Mouse (Mus musculus) heart, embryonic 10.5 days (tissue): ENCODE measurements around the gene E030018B13Rik. TPM values are rescaled to one million over a fixed set of nuclear protein-coding genes. Genes with fewer than 3 reads are reported as not detected.

Source experiments
- DNase-seq: peaks from one replicate; pipeline ENCODE4 v3.0.0-alpha.2; 2017; ENCODE audit warnings: low spot score
- H3K27ac ChIP-seq: fragments of 300-500 bp; sonication (generic); 2 replicates; pipeline ENCODE4 v1.5.1; 2016; ENCODE audit warnings: mild to moderate bottlenecking
- H3K27me3 ChIP-seq: fragments of 300-500 bp; sonication (generic); 2 replicates; pipeline ENCODE4 v1.6.1; 2016; ENCODE audit warnings: mild to moderate bottlenecking; ENCODE audit not compliant: poor library complexity, insufficient read depth, severe bottlenecking
- H3K36me3 ChIP-seq: fragments of 300-500 bp; sonication (generic); 2 replicates; pipeline ENCODE4 v1.6.1; 2016; ENCODE audit warnings: mild to moderate bottlenecking, moderate library complexity
- H3K4me1 ChIP-seq: fragments of 300-500 bp; sonication (generic); 2 replicates; pipeline ENCODE4 v1.6.1; 2016; ENCODE audit warnings: mild to moderate bottlenecking
- H3K4me3 ChIP-seq: fragments of 300-500 bp; sonication (generic); 2 replicates; pipeline ENCODE4 v1.5.1; 2016; ENCODE audit warnings: mild to moderate bottlenecking, moderate library complexity
- H3K9me3 ChIP-seq: fragments of 300-500 bp; sonication (generic); 2 replicates; pipeline ENCODE4 v1.6.1; 2016; ENCODE audit warnings: mild to moderate bottlenecking, moderate library complexity
- WGBS: fragments of 180-500 bp; shearing (Covaris S2); methylation state at CpG from one replicate; pipeline ENCODE4 v1.1.7; 2016; 5-methylcytosine and 5-hydroxymethylcytosine counted together
- polyA plus RNA-seq: library from polyadenylated mRNA; unstranded; fragments of >200 nt; fragmentation: Nextera tagmentation; extraction: Ambion mirVana; gene quantifications from 2 replicates; pipeline ENCODE4 v1.2.1, GENCODE M21; 2016

The E030018B13Rik gene
- polyA plus RNA-seq, 1 experiment from 2014 or later, result 0.18 TPM

DNA sequence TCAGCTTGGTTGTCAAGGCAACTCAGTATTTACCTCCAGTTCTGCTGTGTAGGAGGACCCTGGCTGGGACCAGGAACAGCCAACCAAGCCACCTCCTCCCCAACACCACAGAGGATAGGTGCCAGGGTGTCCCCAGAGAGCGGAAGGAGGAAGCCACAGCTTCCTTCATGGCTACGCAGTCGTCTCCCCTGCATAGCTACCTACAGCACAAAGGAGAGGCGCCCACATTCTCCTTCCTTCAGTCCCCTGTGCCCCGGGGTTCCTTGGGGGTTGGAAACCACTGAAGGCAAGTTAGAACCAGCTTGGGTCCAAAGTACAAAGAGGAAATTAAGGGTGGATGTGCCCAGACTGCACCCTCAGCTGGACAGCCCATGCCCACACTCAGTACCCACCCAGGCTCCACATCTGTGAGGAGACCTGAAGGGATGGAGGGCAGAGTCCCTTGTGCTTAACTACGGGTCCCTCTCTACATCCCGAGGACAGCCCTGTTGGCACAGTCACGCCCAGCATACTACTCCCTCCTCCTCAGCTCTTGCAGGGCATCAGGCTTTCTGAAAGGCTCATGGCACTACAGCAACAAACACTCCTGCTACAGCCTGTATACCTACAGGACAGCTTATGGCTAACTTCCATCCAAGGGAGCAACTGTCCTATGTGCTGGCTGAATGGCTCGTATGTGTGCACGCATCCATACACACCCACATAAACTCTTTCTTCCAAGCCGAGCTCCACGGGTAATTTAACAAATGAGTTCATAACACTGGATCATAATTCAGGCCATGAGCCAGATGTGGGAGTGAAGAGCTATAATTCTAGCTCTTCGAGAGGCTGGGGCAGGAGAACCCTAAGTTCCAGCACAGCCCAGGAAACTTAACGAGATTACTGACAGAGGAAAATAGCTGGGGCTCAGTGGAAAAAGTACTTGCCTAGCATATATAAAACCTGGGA, 9.0 kb downstream of the E030018B13Rik start:
- Histone ChIP-seq H3K9me3 (no peaks in the 10 kb centered on the region), H3K36me3 (no peaks in the 10 kb centered on the region), H3K4me1 (peaks cover 38% of the 10 kb centered on the region), H3K4me3 (no peak overlapping the region), H3K27ac (no peak overlapping the region), H3K27me3 (no peaks in the 10 kb centered on the region)
- no peak for DNase-seq
- WGBS, result 76% methylated on average over 14 of the region's 14 CpGs

- H3K36me3 ChIP-seq, result no peaks in the 10 kb centered on the region
- H3K9me3 ChIP-seq, result no peaks in the 10 kb centered on the region
- WGBS, result 70% methylated on average over 3 of the region's 3 CpGs
- H3K4me1 ChIP-seq, result peaks cover 32% of the 10 kb centered on the region
- H3K27ac ChIP-seq, result no peak overlapping the region
- no peak for DNase-seq
- H3K4me3 ChIP-seq, result no peak overlapping the region
- H3K27me3 ChIP-seq, result no peaks in the 10 kb centered on the region
These were observed 9.8 kb downstream of the E030018B13Rik start for GRCm38 (mm10) chr7:63926492-63926891.

DNA sequence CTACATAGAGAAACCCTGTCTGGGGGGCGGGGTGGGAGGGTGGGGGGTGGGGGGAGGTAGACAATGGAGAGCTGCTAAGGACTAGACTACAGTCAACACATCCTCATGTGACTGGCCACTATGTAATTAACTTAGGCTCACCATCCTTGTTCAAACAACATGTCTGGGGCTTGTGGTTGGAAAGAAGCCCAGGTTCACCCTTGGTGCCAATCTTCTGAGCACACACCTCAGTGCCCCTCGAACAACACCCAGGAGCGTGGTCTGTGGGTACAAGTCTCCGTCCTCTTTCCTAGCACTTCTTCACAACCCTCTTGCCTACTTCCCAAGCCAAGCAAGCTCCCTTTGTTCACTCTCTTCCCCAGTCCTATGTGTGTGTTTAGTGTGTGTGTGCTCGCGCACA, 10.5 kb downstream of the E030018B13Rik start:
- Histone ChIP-seq H3K27me3 (no peaks in the 10 kb centered on the region), H3K27ac (no peak overlapping the region), H3K4me1 (peaks cover 26% of the 10 kb centered on the region), H3K36me3 (no peaks in the 10 kb centered on the region), H3K4me3 (no peak overlapping the region), H3K9me3 (no peaks in the 10 kb centered on the region)
- 95% methylated on average over 6 of the region's 6 CpGs for WGBS
- DNase-seq, result no peak

DNA sequence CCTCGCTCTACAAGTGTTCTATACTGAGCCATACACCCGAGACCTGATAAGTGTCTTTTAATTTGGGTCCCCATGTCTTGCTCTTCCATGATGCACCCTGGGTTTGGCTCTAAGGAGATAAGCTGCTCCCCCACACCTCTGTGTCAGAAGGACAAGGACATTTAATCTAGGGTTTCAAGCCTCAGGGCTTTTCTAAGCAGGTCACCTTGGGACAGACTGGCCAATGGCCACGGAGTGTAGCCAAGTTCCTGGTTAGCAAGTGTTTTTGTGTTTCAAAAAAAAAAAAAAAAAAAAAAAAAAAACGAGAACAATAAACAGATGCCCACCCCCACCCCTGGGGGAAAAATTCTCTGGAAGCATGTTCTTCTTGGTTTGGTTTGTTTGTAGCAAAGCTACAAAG, 12.4 kb downstream of the E030018B13Rik start:
- WGBS, result 65% methylated on average over 4 of the region's 4 CpGs
- Histone ChIP-seq H3K4me1 (peaks cover 32% of the 10 kb centered on the region), H3K4me3 (no peak overlapping the region), H3K27me3 (no peaks in the 10 kb centered on the region), H3K27ac (no peak overlapping the region), H3K36me3 (no peaks in the 10 kb centered on the region), H3K9me3 (no peaks in the 10 kb centered on the region)
- DNase-seq, result no peak

GRCm38 (mm10) chr7:63930132-63930531, 13.5 kb downstream of the E030018B13Rik start:
- Histone ChIP-seq H3K36me3 (no peaks in the 10 kb centered on the region), H3K27ac (no peak overlapping the region), H3K27me3 (no peaks in the 10 kb centered on the region), H3K4me3 (no peak overlapping the region), H3K4me1 (peaks cover 32% of the 10 kb centered on the region), H3K9me3 (no peaks in the 10 kb centered on the region)
- 84% methylated on average over 3 of the region's 3 CpGs for WGBS
- DNase-seq, result no peak

- Histone ChIP-seq H3K27me3 (no peaks in the 10 kb centered on the region), H3K36me3 (no peaks in the 10 kb centered on the region), H3K9me3 (no peaks in the 10 kb centered on the region), H3K4me1 (peaks cover 32% of the 10 kb centered on the region), H3K4me3 (no peak overlapping the region), H3K27ac (no peak overlapping the region)
- WGBS, result 94% methylated on average over 5 of the region's 5 CpGs
- no peak for DNase-seq
These were observed 14.1 kb downstream of the E030018B13Rik start for GRCm38 (mm10) chr7:63930766-63931165.

GRCm38 (mm10) chr7:63932461-63932860, 15.8 kb downstream of the E030018B13Rik start:
- Histone ChIP-seq H3K4me1 (peaks cover 30% of the 10 kb centered on the region), H3K27me3 (no peaks in the 10 kb centered on the region), H3K4me3 (no peak overlapping the region), H3K9me3 (no peaks in the 10 kb centered on the region), H3K27ac (no peak overlapping the region), H3K36me3 (no peaks in the 10 kb centered on the region)
- 82% methylated on average over 3 of the region's 3 CpGs for WGBS
- no peak for DNase-seq

DNA sequence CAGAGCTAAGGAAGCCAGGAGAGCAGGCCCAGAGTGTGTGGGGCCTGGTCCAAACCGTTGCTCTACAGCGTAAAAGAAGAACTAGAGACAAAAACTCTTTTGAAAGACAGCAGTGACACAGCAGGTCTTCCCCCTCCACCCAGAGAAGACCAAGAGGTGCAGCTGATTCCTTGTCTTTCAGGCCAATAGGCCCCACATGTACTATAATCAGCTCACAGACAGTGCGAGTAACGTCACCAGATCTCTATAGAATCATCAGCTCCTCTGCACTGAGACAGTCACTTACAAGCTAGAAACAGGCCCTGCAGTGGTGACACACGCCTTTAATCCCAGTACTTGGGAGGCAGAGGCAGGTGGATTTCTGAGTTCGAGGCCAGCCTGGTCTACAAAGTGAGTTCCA, 17.2 kb downstream of the E030018B13Rik start:
- peaks cover 30% of the 10 kb centered on the region for H3K4me1 ChIP-seq
- no peaks in the 10 kb centered on the region for H3K9me3 ChIP-seq
- 57% methylated on average over 6 of the region's 6 CpGs for WGBS
- H3K4me3 ChIP-seq, result no peak overlapping the region
- no peaks in the 10 kb centered on the region for H3K36me3 ChIP-seq
- H3K27me3 ChIP-seq, result no peaks in the 10 kb centered on the region
- peak overlapping the region; percentile 78 for H3K27ac ChIP-seq
- no peak for DNase-seq

DNA sequence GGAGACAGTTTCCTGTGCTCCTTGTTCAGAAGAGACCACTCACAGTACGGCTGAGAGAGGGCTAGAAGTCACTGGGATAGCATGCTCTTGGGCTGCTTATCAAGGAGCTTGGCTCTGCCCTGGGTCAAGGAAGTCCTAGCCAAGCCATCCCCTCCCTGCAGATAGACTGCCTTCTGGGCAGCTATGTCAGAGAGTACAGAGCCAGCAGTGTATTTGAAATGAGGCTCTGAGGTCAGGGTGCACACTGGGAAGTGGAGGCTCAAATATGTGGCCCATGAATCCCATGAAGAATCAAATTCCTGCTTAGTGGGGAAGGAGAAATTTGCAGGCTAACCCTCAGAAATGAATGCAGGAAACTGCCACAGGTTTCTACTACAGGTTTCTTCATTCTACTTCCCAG, 17.9 kb downstream of the E030018B13Rik start:
- no peaks in the 10 kb centered on the region for H3K9me3 ChIP-seq
- WGBS, result 31% methylated on average over 1 of the region's 1 CpGs
- peaks cover 30% of the 10 kb centered on the region for H3K4me1 ChIP-seq
- no peak for DNase-seq
- H3K36me3 ChIP-seq, result no peaks in the 10 kb centered on the region
- no peak overlapping the region for H3K4me3 ChIP-seq
- no peaks in the 10 kb centered on the region for H3K27me3 ChIP-seq
- H3K27ac ChIP-seq, result no peak overlapping the region

- Histone ChIP-seq H3K36me3 (no peaks in the 10 kb centered on the region), H3K9me3 (no peaks in the 10 kb centered on the region), H3K4me1 (peaks cover 35% of the 10 kb centered on the region), H3K27ac (peak overlapping the region; percentile 98; the same call in 1 of the 2 replicates), H3K27me3 (no peaks in the 10 kb centered on the region), H3K4me3 (peak overlapping the region; percentile 91)
- 19% methylated on average over 8 of the region's 8 CpGs for WGBS
- DNase-seq, result no peak
These were observed 19.1 kb downstream of the E030018B13Rik start for GRCm38 (mm10) chr7:63935809-63936187.

DNA sequence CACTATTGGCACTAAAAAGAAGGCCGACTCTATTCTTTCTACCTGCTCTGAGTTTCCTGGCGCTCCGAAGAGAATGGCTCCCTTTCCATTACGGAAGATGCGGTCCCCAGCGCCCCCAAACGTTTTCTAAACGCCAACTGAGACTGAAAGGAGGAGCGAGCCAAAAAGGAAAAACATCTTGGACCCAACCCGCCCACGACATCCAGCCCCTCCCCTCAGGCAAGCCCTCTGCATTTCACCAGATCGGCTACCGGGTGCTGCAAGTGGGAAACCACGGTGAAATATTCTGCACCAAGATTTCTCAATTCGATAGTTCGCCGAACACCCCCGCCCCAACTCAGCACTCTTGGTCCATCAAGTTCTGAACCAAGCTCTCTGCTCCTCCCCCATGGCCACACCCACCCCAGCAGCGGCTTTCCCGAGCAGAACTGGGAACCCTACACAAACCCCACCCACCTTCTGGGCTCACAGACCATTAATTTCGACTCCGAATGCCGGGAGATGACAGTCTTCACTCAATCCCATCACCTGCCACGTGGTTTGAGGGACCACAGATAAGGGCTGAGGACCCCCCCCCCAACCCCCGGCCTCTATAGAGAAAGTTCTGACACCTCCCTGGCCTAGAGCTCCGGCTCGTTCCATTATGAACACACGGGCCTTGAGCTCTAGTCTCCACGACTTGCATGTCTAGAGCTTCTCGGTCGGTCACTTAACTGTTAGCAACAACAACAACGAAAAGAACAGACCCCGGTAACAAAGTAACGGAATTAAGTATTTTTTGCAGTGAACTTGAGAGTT, 19.7 kb downstream of the E030018B13Rik start:
- Histone ChIP-seq H3K4me1 (peaks cover 35% of the 10 kb centered on the region), H3K9me3 (no peaks in the 10 kb centered on the region), H3K36me3 (no peaks in the 10 kb centered on the region), H3K27me3 (no peaks in the 10 kb centered on the region), H3K27ac (peak overlapping the region; percentile 98), H3K4me3 (peak overlapping the region; percentile 91)
- peak; percentile 87 for DNase-seq
- under 1% methylated on average over 34 of the region's 34 CpGs for WGBS

GRCm38 (mm10) chr7:63936986-63937235, 20.3 kb downstream of the E030018B13Rik start:
- Histone ChIP-seq H3K27me3 (no peaks in the 10 kb centered on the region), H3K4me3 (peak overlapping the region; percentile 91), H3K9me3 (no peaks in the 10 kb centered on the region), H3K27ac (peak overlapping the region; percentile 98), H3K4me1 (peaks cover 35% of the 10 kb centered on the region), H3K36me3 (no peaks in the 10 kb centered on the region)
- DNase-seq, result no peak
- under 1% methylated on average over 11 of the region's 11 CpGs for WGBS
